Mouse (Mus musculus): Measurements from ENCODE around the gene Bmp7. TPM values are rescaled to one million over a fixed set of nuclear protein-coding genes. Genes with fewer than 3 reads are reported as not detected.

The Bmp7 gene
- total and polyA plus RNA-seq, 2 experiments from 2014 or later, result 15.3 to 34.0 TPM

DNA sequence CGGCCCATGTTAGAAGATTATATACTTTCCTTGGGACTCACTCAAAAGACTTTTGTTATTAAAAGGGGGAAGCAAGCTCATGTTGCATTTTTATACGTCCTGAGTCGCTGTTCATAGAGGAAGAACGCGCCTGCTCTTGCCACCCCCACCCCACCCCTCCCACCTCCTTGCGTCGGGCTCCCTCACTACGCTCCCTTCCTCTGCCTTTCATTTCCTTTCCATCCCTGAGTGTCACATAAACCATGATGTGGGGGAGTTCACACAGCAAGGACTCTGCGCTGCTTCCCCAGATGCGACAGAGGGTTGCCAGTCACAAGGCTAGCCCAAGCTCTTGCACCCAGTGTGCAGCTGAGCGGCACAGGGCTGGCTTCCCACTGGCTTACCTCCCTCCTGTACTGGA, 88.3 kb downstream of the Bmp7 start:
- H3K36me3 ChIP-seq (ENCODE audit: insufficient read depth, low read length), result no peaks in the 10 kb centered on the region
- H3K4me1 ChIP-seq (ENCODE audit: insufficient read depth, low read length), result no peaks in the 10 kb centered on the region
- no peaks in the 10 kb centered on the region for H3K9me3 ChIP-seq (ENCODE audit: low read length)
- DNase-seq (ENCODE audit: low spot score), result no peak
- TF ChIP-seq CTCF (IDR thresholded peaks at IDR 0.05), result no peak
- H3K9ac ChIP-seq (replicated peaks; ENCODE audit: low read length, poor library complexity, severe bottlenecking), result no peak overlapping the region
- H3K4me3 ChIP-seq (ENCODE audit: low read depth, low read length), result no peak overlapping the region
- no peak for ATAC-seq (ENCODE audit: low FRiP score)
- no peaks in the 10 kb centered on the region for H3K27me3 ChIP-seq (ENCODE audit: insufficient read depth, low read length)
- 80% methylated on average over 11 of the region's 11 CpGs for WGBS
- H3K4me2 ChIP-seq (ENCODE audit: low read depth, low read length, poor library complexity, severe bottlenecking), result no peak overlapping the region
- H3K27ac ChIP-seq (ENCODE audit: low read depth, low read length), result no peak overlapping the region

DNA sequence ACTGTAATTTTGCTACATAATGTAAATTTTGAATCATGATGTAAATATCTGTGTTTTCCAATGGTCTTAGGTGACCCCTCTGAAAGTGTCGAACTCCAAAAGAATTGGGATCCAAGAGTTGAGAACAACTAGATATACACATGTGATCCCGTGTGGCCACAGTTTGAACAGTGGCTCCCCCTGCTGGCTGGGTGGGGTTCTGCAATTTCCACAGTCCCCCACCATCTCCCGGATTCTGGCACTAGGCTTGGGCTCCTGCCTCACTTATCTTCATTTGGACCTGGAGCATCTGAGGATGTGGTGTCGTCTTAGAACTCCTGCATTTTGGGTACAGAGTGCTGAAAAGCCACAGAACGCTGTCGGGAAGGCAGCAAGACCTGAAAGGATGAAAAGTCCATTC, 91.9 kb downstream of the Bmp7 start:
- Histone ChIP-seq H3K36me3 (ENCODE audit: insufficient read depth, low read length) (no peaks in the 10 kb centered on the region), H3K4me1 (ENCODE audit: insufficient read depth, low read length) (no peaks in the 10 kb centered on the region), H3K27me3 (ENCODE audit: insufficient read depth, low read length) (no peaks in the 10 kb centered on the region), H3K27ac (ENCODE audit: low read depth, low read length) (no peak overlapping the region), H3K4me2 (ENCODE audit: low read depth, low read length, poor library complexity, severe bottlenecking) (no peak overlapping the region), H3K9ac (replicated peaks; ENCODE audit: low read length, poor library complexity, severe bottlenecking) (no peak overlapping the region), H3K4me3 (ENCODE audit: low read depth, low read length) (no peak overlapping the region), H3K9me3 (ENCODE audit: low read length) (no peaks in the 10 kb centered on the region)
- WGBS, result 62% methylated on average over 6 of the region's 6 CpGs
- peak; percentile 66 for TF ChIP-seq CTCF (IDR thresholded peaks at IDR 0.05)
- no peak for ATAC-seq (ENCODE audit: low FRiP score)
- no peak for DNase-seq (ENCODE audit: low spot score)

DNA sequence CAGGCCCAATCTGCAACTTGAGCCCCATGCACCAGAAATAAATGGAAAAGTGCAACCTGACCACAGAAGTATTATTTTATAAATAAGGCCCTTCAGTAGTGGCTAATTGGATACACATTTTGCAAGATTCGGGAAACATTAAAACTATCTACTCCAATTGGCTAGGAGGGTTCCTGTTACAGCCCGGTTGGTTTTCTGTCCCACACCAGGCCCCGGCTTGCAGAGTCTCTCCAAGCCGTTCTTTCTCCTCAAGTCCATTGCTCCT, 93.9 kb downstream of the Bmp7 start:
- Histone ChIP-seq H3K4me2 (ENCODE audit: low read depth, low read length, poor library complexity, severe bottlenecking) (no peak overlapping the region), H3K27me3 (ENCODE audit: insufficient read depth, low read length) (no peaks in the 10 kb centered on the region), H3K36me3 (ENCODE audit: insufficient read depth, low read length) (no peaks in the 10 kb centered on the region), H3K4me1 (ENCODE audit: insufficient read depth, low read length) (no peaks in the 10 kb centered on the region), H3K27ac (ENCODE audit: low read depth, low read length) (no peak overlapping the region), H3K4me3 (ENCODE audit: low read depth, low read length) (no peak overlapping the region), H3K9ac (replicated peaks; ENCODE audit: low read length, poor library complexity, severe bottlenecking) (no peak overlapping the region), H3K9me3 (ENCODE audit: low read length) (no peaks in the 10 kb centered on the region)
- 93% methylated on average over 4 of the region's 4 CpGs for WGBS
- TF ChIP-seq CTCF (IDR thresholded peaks at IDR 0.05), result no peak
- ATAC-seq (ENCODE audit: low FRiP score), result no peak
- DNase-seq (ENCODE audit: low spot score), result no peak

DNA sequence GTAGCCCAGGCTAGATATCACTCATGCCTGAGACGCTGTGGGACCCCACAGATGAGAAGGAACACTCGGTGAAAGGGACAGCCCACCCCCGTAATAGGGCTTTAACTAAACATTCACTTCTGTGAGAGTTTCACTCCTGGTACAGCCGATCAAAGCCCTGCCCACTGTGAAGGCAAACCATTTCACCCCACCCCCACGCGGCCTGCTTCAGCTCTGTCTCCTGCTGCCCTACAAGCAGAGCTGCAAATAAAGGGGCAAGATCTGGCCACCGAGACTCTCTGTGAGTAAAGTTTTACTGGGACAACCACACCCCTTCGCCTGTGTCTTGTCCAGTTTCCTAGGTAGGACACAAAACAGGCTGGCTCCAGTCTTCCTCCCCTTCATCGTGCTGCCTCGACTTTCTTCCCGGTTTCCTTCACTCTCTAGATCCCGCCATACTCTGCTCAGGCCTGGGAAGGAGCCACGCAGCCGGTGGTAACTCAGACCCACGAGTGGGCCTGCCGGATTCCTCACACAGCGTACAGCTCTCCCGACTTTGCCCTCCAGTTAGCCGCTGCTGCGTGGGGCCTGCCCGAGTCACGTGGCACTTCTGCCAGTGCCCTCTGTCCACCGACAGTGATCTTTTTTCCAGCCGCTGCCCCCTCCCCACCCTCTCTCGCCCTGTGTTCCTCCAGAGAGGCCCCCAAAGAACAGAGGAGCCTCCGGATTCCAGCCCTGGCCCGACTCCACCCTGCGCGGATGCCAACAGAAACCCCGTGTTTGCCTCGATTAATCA, 94.4 kb downstream of the Bmp7 start:
- no peak overlapping the region for H3K27ac ChIP-seq (ENCODE audit: low read depth, low read length)
- H3K4me1 ChIP-seq (ENCODE audit: insufficient read depth, low read length), result no peaks in the 10 kb centered on the region
- DNase-seq (ENCODE audit: low spot score) (no peak), ATAC-seq (ENCODE audit: low FRiP score) (no peak)
- H3K36me3 ChIP-seq (ENCODE audit: insufficient read depth, low read length), result no peaks in the 10 kb centered on the region
- 66% methylated on average over 31 of the region's 31 CpGs for WGBS
- no peak overlapping the region for H3K4me2 ChIP-seq (ENCODE audit: low read depth, low read length, poor library complexity, severe bottlenecking)
- H3K27me3 ChIP-seq (ENCODE audit: insufficient read depth, low read length), result no peaks in the 10 kb centered on the region
- TF ChIP-seq CTCF (IDR thresholded peaks at IDR 0.05), result no peak
- H3K4me3 ChIP-seq (ENCODE audit: low read depth, low read length), result no peak overlapping the region
- no peak overlapping the region for H3K9ac ChIP-seq (replicated peaks; ENCODE audit: low read length, poor library complexity, severe bottlenecking)
- no peaks in the 10 kb centered on the region for H3K9me3 ChIP-seq (ENCODE audit: low read length)

DNA sequence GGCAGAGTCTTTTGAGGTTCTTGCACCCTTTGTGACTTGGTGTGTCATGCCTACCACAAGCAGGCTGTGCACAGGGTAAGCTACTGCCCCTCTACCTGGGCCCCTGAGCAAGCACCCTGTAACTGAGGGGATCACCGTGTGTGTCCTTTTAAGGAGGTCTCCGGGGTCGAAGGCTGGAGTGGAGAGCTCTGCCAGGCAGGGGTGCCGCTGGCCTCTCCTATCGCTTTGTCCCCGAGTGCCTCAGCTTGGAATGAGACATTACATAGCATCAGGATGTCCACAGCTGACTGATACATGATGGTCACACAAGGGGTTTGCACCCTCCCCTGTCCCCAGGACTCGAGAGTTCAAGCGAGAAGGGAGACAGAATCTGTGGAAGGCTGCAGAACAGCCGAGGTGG, 96.2 kb downstream of the Bmp7 start:
- H3K9me3 ChIP-seq (ENCODE audit: low read length), result no peaks in the 10 kb centered on the region
- TF ChIP-seq CTCF (IDR thresholded peaks at IDR 0.05), result no peak
- H3K4me1 ChIP-seq (ENCODE audit: insufficient read depth, low read length), result no peaks in the 10 kb centered on the region
- no peak overlapping the region for H3K4me3 ChIP-seq (ENCODE audit: low read depth, low read length)
- no peak overlapping the region for H3K4me2 ChIP-seq (ENCODE audit: low read depth, low read length, poor library complexity, severe bottlenecking)
- H3K27me3 ChIP-seq (ENCODE audit: insufficient read depth, low read length), result no peaks in the 10 kb centered on the region
- ATAC-seq (ENCODE audit: low FRiP score) (no peak), DNase-seq (ENCODE audit: low spot score) (no peak)
- H3K36me3 ChIP-seq (ENCODE audit: insufficient read depth, low read length), result no peaks in the 10 kb centered on the region
- WGBS, result 87% methylated on average over 9 of the region's 9 CpGs
- H3K9ac ChIP-seq (replicated peaks; ENCODE audit: low read length, poor library complexity, severe bottlenecking), result no peak overlapping the region
- no peak overlapping the region for H3K27ac ChIP-seq (ENCODE audit: low read depth, low read length)

DNA sequence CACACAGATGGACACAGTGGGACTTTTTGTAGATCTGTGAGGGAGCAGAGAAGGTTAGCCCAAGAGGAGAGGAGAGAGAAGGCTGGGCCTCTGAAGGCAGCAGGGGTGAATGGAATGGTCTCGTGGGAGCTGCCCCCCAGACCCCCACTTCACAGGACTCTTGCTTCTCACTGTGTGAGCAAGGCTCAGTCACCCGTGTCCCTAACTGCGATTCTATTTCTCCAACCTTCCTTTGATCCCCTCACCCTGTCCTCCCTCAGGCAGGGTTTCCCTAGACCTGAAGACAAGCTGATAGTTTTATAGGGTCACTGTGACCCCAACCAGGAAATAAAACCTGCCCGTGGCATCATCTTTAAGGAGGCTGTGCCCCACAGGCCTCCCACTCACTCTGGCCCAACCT, 97.8 kb downstream of the Bmp7 start:
- no peak for DNase-seq (ENCODE audit: low spot score)
- Histone ChIP-seq H3K36me3 (ENCODE audit: insufficient read depth, low read length) (no peaks in the 10 kb centered on the region), H3K4me1 (ENCODE audit: insufficient read depth, low read length) (no peaks in the 10 kb centered on the region), H3K9ac (replicated peaks; ENCODE audit: low read length, poor library complexity, severe bottlenecking) (no peak overlapping the region), H3K27ac (ENCODE audit: low read depth, low read length) (no peak overlapping the region), H3K9me3 (ENCODE audit: low read length) (no peaks in the 10 kb centered on the region), H3K27me3 (ENCODE audit: insufficient read depth, low read length) (no peaks in the 10 kb centered on the region), H3K4me2 (ENCODE audit: low read depth, low read length, poor library complexity, severe bottlenecking) (no peak overlapping the region), H3K4me3 (ENCODE audit: low read depth, low read length) (no peak overlapping the region)
- 55% methylated on average over 4 of the region's 4 CpGs for WGBS
- no peak for ATAC-seq (ENCODE audit: low FRiP score)
- TF ChIP-seq CTCF (IDR thresholded peaks at IDR 0.05), result no peak
